Mouse (Mus musculus): ENCODE measurements around the gene Med1.
"Not testable (repeated sequence)": the region's sequence is repeated elsewhere in the genome, so short reads cannot be mapped to it uniquely, and the experiment has no call there.

GRCm38 (mm10) chr11:98206281-98206680, 13.2 kb upstream of the Med1 start:
- TF ChIP-seq CTCF (IDR thresholded peaks at IDR 0.05; ENCODE audit: extremely low read depth, insufficient read depth, insufficient read length, insufficient replicate concordance); POLR2A (IDR thresholded peaks at IDR 0.05; ENCODE audit: low read depth, low read length): not testable (repeated sequence)

Measured in spleen, adult 2 months (tissue).